Mouse (Mus musculus): ENCODE results near the gene Obsl1.
A peak's percentile ranks its signal among the peaks of the same experiment; 100 is the strongest.

Gene Obsl1

GRCm38 (mm10) chr1:75487040-75487404, 19.2 kb downstream of the Obsl1 start:
- no peak for DNase-seq (ENCODE audit: low spot score)

GRCm38 (mm10) chr1:75486561-75486960, 19.7 kb downstream of the Obsl1 start:
- no peak for DNase-seq (ENCODE audit: low spot score)

GRCm38 (mm10) chr1:75480735-75481134, 25.5 kb downstream of the Obsl1 start:
- no peak for DNase-seq (ENCODE audit: low spot score)

GRCm38 (mm10) chr1:75480036-75480435, 26.2 kb downstream of the Obsl1 start:
- no peak for DNase-seq (ENCODE audit: low spot score)

- DNase-seq (ENCODE audit: low spot score) = no peak
Measured at GRCm38 (mm10) chr1:75479635-75479989, 26.6 kb downstream of the Obsl1 start.

GRCm38 (mm10) chr1:75478916-75479634, 27.2 kb downstream of the Obsl1 start, which contains the start of the genes Chpf and Tmem198:
Chpf (minus strand) TSS chr1:75479307.
Tmem198 (plus strand) TSS chr1:75479532.
- DNase-seq (ENCODE audit: low spot score) = peak; percentile 99

- DNase-seq (ENCODE audit: low spot score) = peak; percentile 57
Measured at GRCm38 (mm10) chr1:75478497-75478896, 27.8 kb downstream of the Obsl1 start.

GRCm38 (mm10) chr1:75477966-75478290, 28.3 kb downstream of the Obsl1 start:
- no peak for DNase-seq (ENCODE audit: low spot score)

- DNase-seq (ENCODE audit: low spot score) = peak; percentile 86
Measured at GRCm38 (mm10) chr1:75477264-75477965, 28.8 kb downstream of the Obsl1 start.

GRCm38 (mm10) chr1:75476441-75476840, 29.8 kb downstream of the Obsl1 start:
- DNase-seq (ENCODE audit: low spot score) = no peak

- no peak for DNase-seq (ENCODE audit: low spot score)
Measured at GRCm38 (mm10) chr1:75469287-75469825, 36.9 kb downstream of the Obsl1 start.

GRCm38 (mm10) chr1:75467215-75467927, 38.9 kb downstream of the Obsl1 start:
- DNase-seq (ENCODE audit: low spot score) = peak; percentile 95

GRCm38 (mm10) chr1:75463652-75464204, 42.5 kb downstream of the Obsl1 start:
- DNase-seq (ENCODE audit: low spot score) = no peak

GRCm38 (mm10) chr1:75462636-75463035, 43.6 kb downstream of the Obsl1 start:
- DNase-seq (ENCODE audit: low spot score) = no peak

- no peak for DNase-seq (ENCODE audit: low spot score)
Measured at GRCm38 (mm10) chr1:75460297-75460696, 46.0 kb downstream of the Obsl1 start.

- DNase-seq (ENCODE audit: low spot score) = peak; percentile 45
Measured at GRCm38 (mm10) chr1:75458789-75459684, 47.2 kb downstream of the Obsl1 start.

- peak; percentile 75 for DNase-seq (ENCODE audit: low spot score)
Measured at GRCm38 (mm10) chr1:75458025-75458788, 48.0 kb downstream of the Obsl1 start.

GRCm38 (mm10) chr1:75457710-75458024, 48.6 kb downstream of the Obsl1 start:
- no peak for DNase-seq (ENCODE audit: low spot score)

- DNase-seq (ENCODE audit: low spot score) = peak; percentile 68
Measured at GRCm38 (mm10) chr1:75456746-75457564, 49.3 kb downstream of the Obsl1 start.

- peak; percentile 45 for DNase-seq (ENCODE audit: low spot score)
Measured at GRCm38 (mm10) chr1:75455948-75456347, 50.3 kb downstream of the Obsl1 start.

Measured in embryo, embryonic 10.5 days (tissue).